Comparison of ENCODE assay signal across 12 mouse cellular contexts in the genomic region with DNA sequence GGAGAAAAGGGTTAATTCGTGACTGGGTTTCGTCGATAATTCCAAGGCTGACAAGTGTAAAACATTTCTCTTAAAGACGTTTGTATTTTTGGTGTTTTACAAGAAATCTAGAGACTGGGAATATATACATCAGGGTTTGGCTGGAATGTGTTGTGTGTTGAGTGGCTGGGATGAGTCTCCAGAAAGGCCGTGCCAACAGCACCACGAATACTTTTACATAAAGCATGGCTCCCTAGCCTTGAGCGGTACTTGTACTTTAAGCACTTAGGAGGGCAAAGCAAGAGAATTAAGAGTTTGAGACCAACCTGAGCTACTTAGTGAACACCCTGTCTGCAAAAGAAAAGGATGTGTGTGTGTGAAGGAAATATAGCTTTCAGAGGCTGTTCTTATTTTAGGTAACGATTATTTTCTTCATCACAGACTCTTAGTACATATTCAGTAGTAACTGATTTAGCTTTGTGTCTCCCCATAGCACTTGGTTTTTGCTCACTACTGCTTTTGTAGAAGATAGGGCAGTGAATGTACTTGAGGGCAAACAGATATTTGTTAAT. TPM values are rescaled to one million over a fixed set of nuclear protein-coding genes. Genes with fewer than 3 reads are reported as not detected.
DNase-seq lines count a peak whose midpoint lies in the region; ATAC-seq and TF ChIP-seq lines count a peak whose summit lies in the region.
"Had no signal": no experiment of that assay in that cellular context is flagged by ENCODE, and none has a peak within 500 bp of the region (broad histone marks: within the 10 kb centered on the region; RNA-seq: fewer than 3 reads in every experiment).

No protein-coding gene starts in this region.

- H3K4me3 ChIP-seq in intestine, embryonic 14.5 days (ENCODE audit: low read depth, low read length) = no peak overlapping the region
- no peak overlapping the region for H3K4me3 ChIP-seq in intestine, postnatal 0 days (ENCODE audit: low read depth, low read length)
- peak overlapping the region; percentile 68; the same call in 1 of the 2 replicates for H3K4me3 ChIP-seq in hindbrain, embryonic 10.5 days
- H3K4me3 ChIP-seq in midbrain, embryonic 13.5 days (replicated peaks) = peak overlapping the region; percentile 60

- H3K9ac ChIP-seq in intestine, embryonic 14.5 days (ENCODE audit: low read length) = no peak overlapping the region
- H3K9ac ChIP-seq in intestine, postnatal 0 days (ENCODE audit: low read depth, low read length) = no peak overlapping the region
- no peak overlapping the region for H3K9ac ChIP-seq in midbrain, embryonic 13.5 days (replicated peaks)

- no peaks in the 10 kb centered on the region for H3K9me3 ChIP-seq in intestine, embryonic 14.5 days (ENCODE audit: control insufficient read depth, low read length)
- no peaks in the 10 kb centered on the region for H3K9me3 ChIP-seq in intestine, postnatal 0 days (ENCODE audit: control insufficient read depth)
- H3K9me3 ChIP-seq in hindbrain, embryonic 10.5 days = no peaks in the 10 kb centered on the region
- no peaks in the 10 kb centered on the region for H3K9me3 ChIP-seq in midbrain, embryonic 13.5 days
- H3K9me3 ChIP-seq: megakaryocyte, embryonic 14.5 days had no signal

- H3K27me3 ChIP-seq in intestine, embryonic 14.5 days (replicated peaks; ENCODE audit: control insufficient read depth, insufficient read depth, low read length) = peaks cover 84% of the 10 kb centered on the region
- H3K27me3 ChIP-seq in intestine, postnatal 0 days (replicated peaks; ENCODE audit: control insufficient read depth, insufficient read depth, low read length) = peaks cover 70% of the 10 kb centered on the region
- H3K27me3 ChIP-seq in hindbrain, embryonic 10.5 days (ENCODE audit: insufficient read depth, poor library complexity, severe bottlenecking) = peaks cover 95% of the 10 kb centered on the region
- peaks cover 75% of the 10 kb centered on the region for H3K27me3 ChIP-seq in midbrain, embryonic 13.5 days

- no peak for DNase-seq in intestine, embryonic 14.5 days (ENCODE audit: low spot score)
- peak; percentile 47 for DNase-seq in embryo, embryonic 11 days
- no peak for DNase-seq in hindbrain, embryonic 10.5 days (ENCODE audit: low spot score)
- no peak for DNase-seq in urinary bladder, postnatal 25 days (ENCODE audit: low spot score)
- DNase-seq in layer of hippocampus, adult 9-11 months = no peak
- DNase-seq in layer of hippocampus, adult 11-12 months (ENCODE audit: low spot score) = no peak
- DNase-seq: heart, adult 18-20 months; thymus, adult 2 months had no signal

- peak overlapping the region; percentile 76; the same call in 1 of the 2 replicates for H3K27ac ChIP-seq in intestine, embryonic 14.5 days (ENCODE audit: low read depth)
- no peak overlapping the region for H3K27ac ChIP-seq in intestine, postnatal 0 days (ENCODE audit: low read depth, low read length)
- no peak overlapping the region for H3K27ac ChIP-seq in hindbrain, embryonic 10.5 days
- 0 out of 2 replicates have a peak overlapping the region, but pooled peaks have one; percentile 83 for H3K27ac ChIP-seq in midbrain, embryonic 13.5 days
- H3K27ac ChIP-seq: kidney, postnatal 0 days had no signal

- no peak for TF ChIP-seq CTCF in intestine, postnatal 0 days (IDR thresholded peaks at IDR 0.05; ENCODE audit: low read depth)

- no peak for ATAC-seq in intestine, embryonic 14.5 days (replicated peaks; ENCODE audit: low FRiP score, low TSS enrichment, low read depth)
- no peak for ATAC-seq in intestine, postnatal 0 days
- ATAC-seq in midbrain, embryonic 13.5 days = no peak

- H3K36me3 ChIP-seq in intestine, embryonic 14.5 days (ENCODE audit: control insufficient read depth, insufficient read depth, low read length) = no peaks in the 10 kb centered on the region
- H3K36me3 ChIP-seq in intestine, postnatal 0 days (ENCODE audit: control insufficient read depth, insufficient read depth) = no peaks in the 10 kb centered on the region
- H3K36me3 ChIP-seq in hindbrain, embryonic 10.5 days = no peaks in the 10 kb centered on the region
- H3K36me3 ChIP-seq in midbrain, embryonic 13.5 days = no peaks in the 10 kb centered on the region

- H3K4me2 ChIP-seq in intestine, embryonic 14.5 days (ENCODE audit: low read length) = peak overlapping the region; percentile 50; the same call in 1 of the 2 replicates
- H3K4me2 ChIP-seq in intestine, postnatal 0 days (replicated peaks; ENCODE audit: low read depth) = no peak overlapping the region
- H3K4me2 ChIP-seq in midbrain, embryonic 13.5 days (replicated peaks) = peak overlapping the region; percentile 59

- 17% methylated on average over 8 of the region's 8 CpGs for WGBS in intestine, embryonic 14.5 days
- 27% methylated on average over 8 of the region's 8 CpGs for WGBS in intestine, postnatal 0 days
- WGBS in hindbrain, embryonic 10.5 days = 29% methylated on average over 8 of the region's 8 CpGs
- WGBS in midbrain, embryonic 13.5 days = 22% methylated on average over 8 of the region's 8 CpGs

- H3K4me1 ChIP-seq in intestine, embryonic 14.5 days (replicated peaks; ENCODE audit: control insufficient read depth, insufficient read depth, low read length) = 0 out of 2 replicates have a peak, but pooled peaks cover 3% of the 10 kb centered on the region
- H3K4me1 ChIP-seq in intestine, postnatal 0 days (replicated peaks; ENCODE audit: control insufficient read depth, insufficient read depth, low read length) = no peaks in the 10 kb centered on the region
- peaks cover 12% of the 10 kb centered on the region for H3K4me1 ChIP-seq in hindbrain, embryonic 10.5 days (replicated peaks)
- no peaks in the 10 kb centered on the region for H3K4me1 ChIP-seq in midbrain, embryonic 13.5 days (replicated peaks)

RNA-seq across cellular contexts. Expression of gene Zdbf2, which starts 0.9 kb away (rescaled TPM):
- polyA plus RNA-seq in intestine, embryonic 14.5 days (2014; fragmentation: Nextera tagmentation; extraction: Ambion mirVana) = 7.5 and 9.6 TPM in 2 replicates
- 1.8 and 1.9 TPM in 2 replicates for polyA plus RNA-seq in intestine, postnatal 0 days (2015; fragmentation: Nextera tagmentation; extraction: Ambion mirVana)
- polyA plus RNA-seq in hindbrain, embryonic 10.5 days (2016; fragmentation: Nextera tagmentation; extraction: Ambion mirVana) = 16.4 and 18.3 TPM in 2 replicates
- polyA plus RNA-seq in midbrain, embryonic 13.5 days (2015; fragmentation: Nextera tagmentation; extraction: Ambion mirVana) = 47.9 and 49.6 TPM in 2 replicates

RNA-seq across cellular contexts. Expression of gene Gpr1, which starts 57.9 kb away (rescaled TPM):
- polyA plus RNA-seq in intestine, embryonic 14.5 days (2014; fragmentation: Nextera tagmentation; extraction: Ambion mirVana) = 0.09 TPM in 1 of 2 replicates, not detected in the other
- 0.08 TPM in 2 replicates for polyA plus RNA-seq in intestine, postnatal 0 days (2015; fragmentation: Nextera tagmentation; extraction: Ambion mirVana)
- 0.19 and 0.26 TPM in 2 replicates for polyA plus RNA-seq in hindbrain, embryonic 10.5 days (2016; fragmentation: Nextera tagmentation; extraction: Ambion mirVana)
- polyA plus RNA-seq in midbrain, embryonic 13.5 days (2015; fragmentation: Nextera tagmentation; extraction: Ambion mirVana) = 0.43 and 0.70 TPM in 2 replicates

Comparison
In these comparisons a context has a peak if more than half of its experiments do, and no peak if none do; other contexts are left out.
1. H3K27ac ChIP-seq: peak in intestine, embryonic 14.5 days (single experiment) and midbrain, embryonic 13.5 days (single experiment); none in intestine, postnatal 0 days (single experiment) and hindbrain, embryonic 10.5 days (single experiment).
2. H3K4me3 ChIP-seq: peak in hindbrain, embryonic 10.5 days (single experiment) and midbrain, embryonic 13.5 days (single experiment); none in intestine, embryonic 14.5 days (single experiment) and intestine, postnatal 0 days (single experiment).